Mouse (Mus musculus) adrenal gland, postnatal 25 days (tissue): ENCODE measurements around the gene Olfr810. TPM values are rescaled to one million over a fixed set of nuclear protein-coding genes. Genes with fewer than 3 reads are reported as not detected.

Source experiments
- DNase-seq: peaks from one replicate; pipeline ENCODE4 v3.0.0; 2021; ENCODE audit warnings: mixed read lengths
- long read RNA-seq: library from polyadenylated mRNA; stranded (forward); transcript quantifications from one replicate; pipeline ENCODE4 v2.0.0, GENCODE M21; 2021
- total RNA-seq: library from RNA; stranded (reverse); gene quantifications from 2 replicates; pipeline ENCODE4 v1.2.3, GENCODE M21; 2021

Gene Olfr810
- not detected in 2 replicates for total RNA-seq
- long read RNA-seq, result 0 reads

- no peak for DNase-seq
Measured at GRCm38 (mm10) chr10:129794817-129795216, at the start of gene Olfr810. Olfr810 (minus strand) TSS chr10:129794917.

- no peak for DNase-seq
Measured at GRCm38 (mm10) chr10:129804296-129804695, 9.6 kb upstream of the Olfr810 start, which contains the start of gene Olfr811. Olfr811 (minus strand) TSS chr10:129804396.

GRCm38 (mm10) chr10:129778123-129778522, 16.6 kb downstream of the Olfr810 start:
- DNase-seq, result no peak

GRCm38 (mm10) chr10:129774338-129774737, 20.4 kb downstream of the Olfr810 start, which contains the start of gene Olfr809:
Olfr809 (plus strand) TSS chr10:129774638.
- DNase-seq, result no peak

- DNase-seq, result no peak
Measured at GRCm38 (mm10) chr10:129765182-129765581, 29.5 kb downstream of the Olfr810 start, which contains the start of gene Olfr808. Olfr808 (plus strand) TSS chr10:129765482.

GRCm38 (mm10) chr10:129757693-129758092, 37.0 kb downstream of the Olfr810 start, which contains the start of gene Olfr807:
Olfr807 (minus strand) TSS chr10:129757793.
- no peak for DNase-seq

- no peak for DNase-seq
Measured at GRCm38 (mm10) chr10:129741821-129742220, 52.9 kb downstream of the Olfr810 start, which contains the start of gene Olfr806. Olfr806 (minus strand) TSS chr10:129741921.

Other genes starting within 250 kb of the Olfr810 start
- gene Olfr794, start 227.3 kb downstream of the Olfr810 start, total RNA-seq, result not detected in 2 replicates
- gene Olfr796, start 182.3 kb downstream of the Olfr810 start, total RNA-seq, result not detected in 2 replicates
- not detected in 2 replicates for gene Olfr798, start 167.0 kb downstream of the Olfr810 start, total RNA-seq
- not detected in 2 replicates for gene Olfr799, start 157.4 kb downstream of the Olfr810 start, total RNA-seq
- not detected in 2 replicates for gene Olfr800, start 137.2 kb downstream of the Olfr810 start, total RNA-seq
- not detected in 2 replicates for gene Olfr801, start 121.1 kb downstream of the Olfr810 start, total RNA-seq
- gene Olfr802, start 106.7 kb downstream of the Olfr810 start, total RNA-seq, result not detected in 2 replicates
- not detected in 2 replicates for gene Olfr803, start 100.6 kb downstream of the Olfr810 start, total RNA-seq
- not detected in 2 replicates for gene Olfr804, start 91.7 kb downstream of the Olfr810 start, total RNA-seq
- gene Olfr805, start 65.5 kb downstream of the Olfr810 start, total RNA-seq, result not detected in 2 replicates
- not detected in 2 replicates for gene Olfr806, start 53.0 kb downstream of the Olfr810 start, total RNA-seq
- gene Olfr807, start 37.1 kb downstream of the Olfr810 start, total RNA-seq, result not detected in 2 replicates
- gene Olfr808, start 29.4 kb downstream of the Olfr810 start, total RNA-seq, result not detected in 2 replicates
- gene Olfr809, start 20.3 kb downstream of the Olfr810 start, total RNA-seq, result not detected in 2 replicates
- gene Olfr811, start 9.5 kb upstream of the Olfr810 start, total RNA-seq, result not detected in 2 replicates
- gene Olfr812, start 51.2 kb upstream of the Olfr810 start, total RNA-seq, result not detected in 2 replicates
- gene Olfr813, start 60.5 kb upstream of the Olfr810 start, total RNA-seq, result not detected in 2 replicates
- not detected in 2 replicates for gene Olfr814, start 84.9 kb upstream of the Olfr810 start, total RNA-seq
- gene Olfr815, start 111.0 kb upstream of the Olfr810 start, total RNA-seq, result not detected in 2 replicates
- not detected in 2 replicates for gene Olfr816, start 120.7 kb upstream of the Olfr810 start, total RNA-seq
- not detected in 2 replicates for gene Olfr818, start 154.2 kb upstream of the Olfr810 start, total RNA-seq
- not detected in 2 replicates for gene Olfr819, start 172.3 kb upstream of the Olfr810 start, total RNA-seq
- gene Olfr247, start 181.2 kb upstream of the Olfr810 start, total RNA-seq, result not detected in 2 replicates
- gene Gm10310, start 190.1 kb upstream of the Olfr810 start, total RNA-seq, result not detected in 2 replicates
- not detected in 2 replicates for gene Olfr820, start 217.7 kb upstream of the Olfr810 start, total RNA-seq
- not detected in 2 replicates for gene Olfr821, start 235.4 kb upstream of the Olfr810 start, total RNA-seq